Mouse (Mus musculus) left cerebral cortex, adult 9 months (tissue): Measurements from ENCODE around the gene Chn2.

Experiments used
- DNase-seq, 2 experiments: peaks; one replicate each; pipeline ENCODE4 v3.0.0; 2022; ENCODE audit warnings: low spot score in 2 of 2

Gene Chn2

DNA sequence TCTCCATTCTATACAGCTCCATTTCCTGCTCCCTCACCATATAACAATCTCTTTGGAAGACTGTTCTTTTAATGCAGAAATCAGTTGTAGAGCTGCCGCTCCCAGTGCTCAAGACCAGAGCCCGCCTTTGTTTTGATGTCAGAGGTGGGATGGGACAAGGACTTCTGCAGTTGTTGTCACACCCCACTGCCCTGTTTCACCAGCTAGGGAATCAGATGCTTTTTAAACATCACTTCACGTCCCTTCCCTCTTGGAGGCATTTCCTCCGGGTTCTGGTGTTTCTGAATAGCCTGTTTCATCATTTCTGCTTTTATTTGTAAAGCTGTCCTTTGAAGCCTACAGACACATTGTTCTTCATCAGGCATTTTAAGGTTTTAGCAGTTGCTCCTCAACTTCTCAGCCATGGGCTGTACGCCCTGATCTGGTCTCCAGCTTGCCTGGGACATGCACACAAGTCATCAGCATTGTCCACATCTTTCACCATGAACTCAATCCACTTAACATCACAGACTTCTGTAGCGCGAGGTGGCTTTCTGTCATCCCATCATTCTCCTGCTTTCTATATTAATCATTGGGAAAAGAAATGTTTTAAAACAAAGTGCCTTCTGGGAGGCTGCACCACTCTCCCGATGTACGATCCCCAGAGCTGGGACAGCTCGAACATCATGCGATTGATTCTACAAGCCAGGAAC is 160.8 kb downstream of the Chn2 start:
- DNase-seq, result no peak

DNA sequence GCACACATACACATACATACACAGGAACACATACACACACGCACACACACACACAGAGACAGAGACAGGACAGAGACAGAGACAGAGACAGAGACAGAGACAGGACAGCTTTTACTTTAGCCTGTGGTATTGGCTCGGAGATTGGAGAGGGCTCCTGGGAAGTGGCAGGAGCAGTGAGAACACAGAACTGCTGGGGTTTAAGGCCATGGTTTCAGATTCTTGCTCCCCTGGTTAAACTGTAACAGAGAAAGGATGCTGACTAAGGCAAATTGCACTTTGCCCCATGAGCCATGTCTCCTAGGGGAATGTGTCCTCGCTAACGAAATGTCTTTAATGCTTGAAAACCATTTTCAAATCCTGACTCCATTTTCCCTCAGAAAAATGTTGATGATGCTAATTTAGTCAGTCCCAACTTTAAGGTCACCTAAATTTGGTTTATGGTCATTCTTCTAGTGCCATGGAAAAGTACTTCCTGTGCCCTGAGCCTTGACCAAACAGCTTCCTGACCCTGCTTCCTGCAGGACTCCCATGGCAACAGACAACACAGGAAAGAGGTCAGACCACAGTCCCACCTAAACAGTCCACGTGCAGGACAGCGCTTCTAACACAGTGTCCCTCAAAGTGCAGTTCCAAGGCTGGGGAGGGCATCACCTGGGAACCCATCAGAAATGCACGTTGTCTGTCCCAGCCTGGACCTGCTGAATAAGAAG is 163.1 kb downstream of the Chn2 start:
- no peak for DNase-seq

DNA sequence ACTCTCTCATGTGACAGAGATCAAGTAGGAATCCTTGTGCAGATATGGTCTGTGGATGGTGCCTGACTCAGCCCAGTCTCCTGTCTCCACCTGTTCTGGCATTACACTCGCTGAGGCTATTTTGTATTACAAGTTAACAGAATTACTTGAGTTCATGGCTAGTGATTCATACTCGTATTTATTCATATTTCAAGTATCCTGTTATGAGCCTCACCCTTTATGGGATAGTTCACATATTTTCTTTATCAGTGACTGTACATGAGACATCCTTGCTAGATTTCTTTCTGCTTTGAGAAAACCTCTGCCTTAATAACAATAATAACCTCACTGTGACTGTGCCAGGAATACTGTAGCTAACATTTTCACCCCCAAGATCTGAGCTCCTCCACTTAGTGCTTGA is 164.0 kb downstream of the Chn2 start:
- no peak for DNase-seq

DNA sequence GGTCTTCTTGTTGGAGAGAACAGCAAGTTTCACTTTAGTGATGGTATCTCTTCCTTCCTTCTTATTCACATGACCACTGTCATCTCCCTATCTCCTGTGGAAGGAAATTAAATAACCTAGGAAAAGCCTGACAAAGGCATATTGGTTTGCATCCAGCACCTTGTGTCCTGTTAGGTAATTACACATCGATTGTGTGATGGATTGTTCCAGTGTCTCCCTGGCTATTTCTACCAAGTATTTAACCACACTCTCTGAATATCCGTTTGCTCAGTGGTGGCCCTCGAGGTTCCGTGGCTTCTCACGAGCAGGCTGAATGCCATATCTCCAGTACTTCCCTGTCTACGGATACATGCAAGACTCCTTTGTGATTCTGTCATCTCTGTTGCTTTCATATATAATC is 164.6 kb downstream of the Chn2 start:
- DNase-seq, result no peak

DNA sequence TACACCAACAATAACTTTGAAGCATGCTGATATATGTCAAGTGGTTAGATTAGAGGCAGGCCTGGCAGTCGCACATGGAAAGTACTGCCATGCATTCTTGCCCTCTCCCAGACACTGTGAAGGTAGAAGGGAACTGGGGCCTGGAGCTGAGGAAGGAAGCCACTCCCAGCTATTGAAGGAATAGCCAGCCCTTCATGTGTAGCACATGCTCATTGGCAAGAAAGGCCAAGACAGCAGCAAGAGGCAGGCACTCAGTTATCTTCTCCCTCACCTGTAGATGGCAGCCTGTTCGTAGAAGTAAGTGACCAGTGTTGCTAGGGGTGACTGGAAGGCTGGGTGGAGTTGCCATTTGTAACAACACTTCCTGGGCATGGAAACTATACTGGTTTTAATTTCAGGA is 165.6 kb downstream of the Chn2 start:
- no peak for DNase-seq

DNA sequence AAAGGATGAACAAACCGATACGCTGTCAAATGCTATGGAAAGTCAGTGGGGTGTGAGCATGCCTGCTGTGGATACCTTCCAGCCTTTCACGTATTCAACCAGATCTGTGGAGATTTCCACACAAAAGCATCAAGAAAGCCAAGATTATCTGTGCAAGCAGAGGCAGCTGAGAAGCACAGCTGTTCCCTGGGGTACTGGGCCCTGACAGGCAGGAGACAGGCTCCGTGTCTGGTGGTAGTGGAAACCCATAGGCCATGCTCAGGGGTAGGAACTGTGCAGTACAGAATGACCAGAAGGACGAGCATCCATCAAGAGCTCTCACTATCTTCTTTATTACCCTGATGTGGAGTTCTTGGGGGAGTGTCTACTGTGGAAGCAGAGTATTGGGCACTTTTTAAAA is 166.1 kb downstream of the Chn2 start:
- DNase-seq, result no peak

DNA sequence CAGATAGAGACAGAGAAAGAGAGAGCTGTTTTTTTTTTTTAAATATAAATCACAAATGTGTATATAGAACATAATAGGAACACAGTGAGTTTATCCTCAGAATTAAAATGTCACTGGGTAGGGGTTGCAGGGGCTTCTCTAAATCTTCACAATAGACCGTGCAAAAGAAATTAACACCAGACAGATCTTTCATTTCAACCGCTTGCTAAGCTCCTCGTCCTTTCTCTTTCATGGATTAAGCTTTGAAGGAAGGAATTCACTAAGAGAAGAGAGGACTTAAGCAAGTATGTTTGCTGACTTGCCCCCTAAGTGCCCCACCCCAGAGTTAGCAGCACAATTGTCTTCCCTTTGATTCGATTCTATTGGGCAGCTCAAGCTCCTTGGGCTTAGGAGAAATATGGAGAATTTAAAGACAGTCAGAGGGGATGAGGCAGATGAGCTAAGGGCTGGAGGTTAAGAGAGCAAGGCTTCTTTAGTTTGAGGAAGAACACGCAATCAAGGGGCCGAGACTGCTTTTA is 166.9 kb downstream of the Chn2 start:
- no peak for DNase-seq

DNA sequence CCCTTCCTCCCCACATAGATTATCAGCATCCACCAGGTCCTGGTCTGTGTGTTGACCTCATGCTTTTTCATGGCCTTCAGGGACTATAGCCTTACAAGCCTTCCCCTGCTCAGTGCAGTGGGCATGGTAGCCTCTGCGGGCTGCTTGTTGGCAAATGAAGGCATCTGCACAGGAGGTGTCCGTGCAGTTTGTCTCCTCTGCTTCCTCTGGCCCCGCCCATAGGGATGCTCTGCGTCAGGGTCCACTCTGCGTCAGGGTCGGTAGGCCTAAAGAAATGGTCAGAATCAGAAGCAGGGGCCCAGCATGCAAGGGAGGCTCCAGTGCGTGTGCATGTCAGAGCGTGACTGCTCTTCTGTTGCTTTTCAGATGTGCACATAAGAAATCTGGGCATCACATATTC is 169.4 kb downstream of the Chn2 start:
- DNase-seq, result no peak

DNA sequence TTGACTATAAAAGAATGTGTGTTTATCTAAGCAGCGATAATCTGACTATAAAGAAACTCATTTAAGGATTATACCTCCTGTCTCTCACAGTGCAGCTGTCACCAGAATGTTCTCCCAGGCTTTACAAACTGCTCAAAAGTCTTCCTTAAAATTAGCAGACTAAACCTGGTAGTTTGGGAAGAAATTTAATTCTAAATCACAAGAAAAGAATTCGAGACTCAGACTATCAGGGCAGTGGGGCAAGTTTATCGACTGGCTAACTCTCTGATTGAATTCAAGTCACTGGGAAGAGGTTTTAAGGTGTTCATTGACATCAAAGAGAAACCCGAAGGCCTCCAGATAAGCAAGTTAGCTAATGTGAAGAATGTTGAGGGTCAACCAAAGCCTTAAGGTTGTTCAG is 171.6 kb downstream of the Chn2 start:
- DNase-seq, result no peak

DNA sequence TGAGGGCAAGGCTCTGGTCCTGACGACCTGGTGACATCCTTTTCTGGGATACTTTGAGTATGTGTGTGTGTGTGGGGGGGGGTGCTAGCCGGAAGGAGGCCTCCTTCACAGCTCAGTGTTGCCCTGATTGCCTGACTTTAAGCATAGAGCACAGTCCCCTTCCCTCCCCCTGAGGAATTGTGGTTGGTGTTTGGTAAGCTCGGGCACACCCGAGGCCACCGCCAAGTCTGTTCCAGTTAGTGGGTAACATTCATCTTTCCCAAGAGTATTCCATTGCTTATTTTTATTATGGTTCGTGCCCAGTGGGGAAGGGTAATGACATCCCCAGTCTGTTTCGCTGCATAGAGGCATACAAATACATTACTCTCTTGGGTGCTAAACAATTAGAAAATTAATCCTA is 172.6 kb downstream of the Chn2 start:
- no peak for DNase-seq

DNA sequence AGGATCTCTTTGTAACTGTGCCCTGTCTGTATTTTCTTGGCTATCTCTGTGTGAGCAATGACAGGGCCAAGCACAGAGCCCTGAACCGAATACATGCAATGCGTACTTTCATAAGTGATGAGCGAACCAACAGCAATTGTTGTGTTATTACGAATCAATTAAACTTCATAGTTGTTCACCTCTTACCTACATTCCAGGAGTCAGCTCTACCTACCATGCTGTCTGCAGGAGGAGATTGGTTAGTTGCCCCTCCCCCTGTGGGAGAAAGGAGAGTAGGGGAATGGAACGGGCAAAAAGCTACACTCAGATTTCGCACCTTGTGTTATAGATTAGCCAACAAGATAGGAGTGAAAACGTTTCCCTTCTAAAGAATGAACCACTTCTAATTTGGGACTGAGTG is 174.4 kb downstream of the Chn2 start:
- no peak for DNase-seq

DNA sequence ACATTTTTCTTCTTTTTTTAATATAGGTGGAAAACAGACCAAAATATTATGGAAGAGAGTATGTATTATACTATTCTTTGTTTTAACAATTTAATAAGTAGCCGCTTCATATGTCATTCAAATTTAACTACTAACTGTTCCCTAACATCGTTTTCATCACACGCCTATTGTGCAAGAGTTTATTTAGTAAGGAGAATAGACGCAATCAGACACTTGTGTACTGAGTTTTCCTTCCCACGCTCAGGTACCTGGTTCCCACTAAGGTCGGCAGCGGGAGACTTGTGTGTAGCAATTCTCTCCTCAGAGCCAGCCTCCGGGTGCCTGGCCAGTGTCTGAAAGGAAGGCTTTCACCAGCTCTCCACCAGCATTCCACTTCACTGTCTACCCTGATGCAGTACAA is 176.3 kb downstream of the Chn2 start:
- DNase-seq, result no peak

DNA sequence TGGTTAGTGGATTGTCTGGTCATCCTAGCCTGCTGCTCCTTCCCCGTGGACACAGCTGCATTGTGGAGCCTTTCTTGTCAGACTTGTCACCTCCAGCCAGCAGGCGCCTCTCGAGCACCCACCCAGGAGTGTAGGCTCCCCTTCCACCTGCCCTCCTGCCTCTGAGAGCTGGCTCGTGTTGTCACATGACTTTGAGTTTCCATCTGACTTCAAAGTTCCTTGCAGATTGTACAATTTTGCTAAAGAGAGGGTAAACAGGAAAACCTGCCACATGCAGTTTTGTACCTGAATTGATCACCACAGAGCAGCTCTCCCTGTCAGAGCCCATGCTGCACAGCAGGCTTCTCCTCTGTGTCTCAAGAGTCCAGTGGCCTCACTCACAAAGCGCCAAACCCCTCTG is 177.2 kb downstream of the Chn2 start:
- no peak for DNase-seq

DNA sequence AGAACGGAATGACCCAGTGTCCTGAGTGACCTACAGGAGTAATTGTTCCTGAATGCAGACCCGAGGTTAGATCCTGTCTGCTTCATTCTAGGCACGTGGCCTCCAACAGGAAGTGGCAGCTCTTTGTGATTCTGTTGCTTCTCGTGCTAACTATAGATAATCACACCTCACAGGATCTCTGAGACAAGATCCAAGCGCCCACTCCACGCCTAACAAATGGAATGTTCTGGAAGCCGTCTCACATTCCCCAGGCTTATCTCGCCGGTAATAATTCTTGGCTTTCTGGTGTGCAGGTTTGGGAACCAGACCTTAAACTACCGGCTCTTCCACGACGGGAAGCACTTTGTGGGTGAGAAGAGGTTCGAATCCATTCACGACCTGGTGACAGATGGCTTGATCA is 180.8 kb downstream of the Chn2 start:
- peak in 1 of 2 experiments; percentile 22 for DNase-seq

DNA sequence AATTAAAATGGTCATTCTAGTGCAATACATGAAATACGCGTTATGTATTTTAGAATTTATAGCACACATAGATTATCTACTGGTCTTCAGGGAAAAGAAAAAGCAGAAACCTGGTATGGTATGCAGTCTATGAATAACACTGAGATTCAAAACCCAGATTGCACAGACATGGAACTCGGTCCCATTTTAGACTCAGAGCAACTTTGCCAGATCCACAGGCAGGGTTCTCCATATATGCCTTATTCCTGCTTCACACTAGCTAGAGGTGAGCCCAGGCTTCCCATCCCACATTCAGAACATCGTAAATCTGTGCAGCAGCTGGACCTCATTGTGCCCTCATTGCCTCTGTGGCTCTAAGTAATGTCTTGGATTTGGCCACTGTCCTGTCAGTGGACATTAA is 184.2 kb downstream of the Chn2 start:
- DNase-seq, result no peak

DNA sequence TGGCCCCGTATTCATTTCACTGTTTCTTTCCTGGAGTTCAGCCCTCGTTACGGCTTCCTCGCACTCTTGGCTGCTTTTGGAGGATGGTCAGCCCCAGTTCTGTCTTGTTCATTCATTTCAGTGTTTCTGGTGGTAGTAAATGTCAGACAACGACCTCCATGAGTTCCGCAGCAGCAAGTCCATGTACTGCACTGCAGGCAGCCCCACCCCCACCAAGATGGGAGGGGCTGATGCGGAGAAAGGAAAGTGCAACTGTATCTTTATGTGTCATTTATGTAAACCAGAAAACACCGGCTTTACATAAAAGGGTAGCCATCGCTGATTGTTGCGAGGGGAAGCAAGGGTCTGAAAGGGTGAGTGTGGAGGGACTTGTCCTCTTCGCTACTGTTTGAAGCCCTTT is 185.0 kb downstream of the Chn2 start:
- no peak for DNase-seq

DNA sequence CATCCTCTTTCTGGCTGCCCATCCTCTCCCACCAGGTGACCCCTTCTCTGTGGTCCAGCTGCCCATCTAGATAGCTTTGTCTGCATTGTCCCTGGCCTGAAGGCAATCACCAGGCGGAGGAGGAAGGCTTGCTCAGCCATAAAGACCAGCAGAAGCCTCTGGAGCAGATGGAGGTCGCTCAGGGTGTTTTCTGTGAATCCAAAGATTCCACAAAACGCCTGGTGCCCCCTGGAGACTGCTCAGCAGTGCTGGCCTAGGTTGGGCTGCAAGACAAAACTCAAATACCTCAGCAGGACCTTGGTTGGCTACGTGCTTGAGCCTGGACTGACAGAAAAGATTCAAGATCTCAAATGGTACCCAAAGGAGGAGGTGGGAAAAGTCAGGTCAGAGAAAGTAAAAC is 186.0 kb downstream of the Chn2 start:
- no peak for DNase-seq

DNA sequence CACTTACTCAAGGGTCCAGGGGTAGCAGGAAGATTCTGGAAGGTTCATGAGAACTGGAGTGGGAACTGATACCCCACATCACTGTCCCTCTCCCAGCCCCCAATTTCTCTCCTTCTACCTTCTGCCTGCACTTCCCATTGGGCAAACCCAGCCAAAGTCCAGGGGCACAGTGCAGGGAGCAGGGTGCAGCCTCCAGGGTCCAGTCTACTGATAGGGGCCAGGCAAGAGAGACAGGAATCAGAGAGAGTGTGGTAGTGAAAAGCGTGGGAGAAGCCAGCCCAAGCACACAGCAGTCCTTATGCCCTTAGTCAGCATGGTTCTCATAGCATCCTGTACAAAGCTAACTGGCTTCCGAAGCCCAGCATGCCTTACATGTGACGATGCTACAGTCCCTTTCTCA is 187.7 kb downstream of the Chn2 start:
- no peak for DNase-seq

DNA sequence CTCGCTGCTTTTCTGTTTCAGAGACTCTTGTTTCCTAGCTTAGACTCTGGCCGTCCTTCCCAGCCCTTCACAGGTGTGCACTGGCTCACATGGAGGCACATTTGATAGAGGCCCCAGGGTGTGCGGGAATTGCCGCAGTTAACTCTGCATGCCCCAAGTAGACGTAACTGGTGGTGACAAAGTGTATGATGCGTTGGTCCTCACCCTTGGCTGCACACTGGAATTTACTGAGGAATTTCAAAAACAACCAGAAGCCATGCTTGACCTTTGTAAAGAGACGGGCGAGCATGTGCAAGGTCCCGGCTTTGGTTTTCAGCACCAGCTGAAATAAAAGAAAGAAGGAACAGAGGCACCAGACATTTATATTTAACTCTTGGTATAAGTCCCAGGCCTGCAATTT is 189.1 kb downstream of the Chn2 start:
- DNase-seq, result no peak

DNA sequence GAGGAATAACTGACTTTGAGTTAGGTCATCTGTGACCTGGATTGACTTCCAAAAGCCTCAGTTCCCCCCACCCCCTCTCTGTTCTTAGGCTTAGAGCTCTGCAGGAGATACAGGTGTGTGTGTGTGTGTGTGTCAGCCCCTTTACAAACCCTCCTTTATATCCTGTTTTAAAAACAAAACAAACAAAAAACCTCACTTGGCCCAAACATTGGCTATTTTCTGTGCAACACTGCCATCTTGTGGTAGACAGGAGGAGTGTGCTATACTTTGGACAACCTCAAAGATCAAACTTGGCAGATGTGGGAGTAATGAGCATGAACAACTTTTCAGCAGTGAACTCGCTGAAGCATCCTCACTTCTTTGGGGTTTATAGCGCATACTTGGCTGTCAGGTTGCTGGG is 189.5 kb downstream of the Chn2 start:
- peak in 1 of 2 experiments; percentile 42 for DNase-seq

DNA sequence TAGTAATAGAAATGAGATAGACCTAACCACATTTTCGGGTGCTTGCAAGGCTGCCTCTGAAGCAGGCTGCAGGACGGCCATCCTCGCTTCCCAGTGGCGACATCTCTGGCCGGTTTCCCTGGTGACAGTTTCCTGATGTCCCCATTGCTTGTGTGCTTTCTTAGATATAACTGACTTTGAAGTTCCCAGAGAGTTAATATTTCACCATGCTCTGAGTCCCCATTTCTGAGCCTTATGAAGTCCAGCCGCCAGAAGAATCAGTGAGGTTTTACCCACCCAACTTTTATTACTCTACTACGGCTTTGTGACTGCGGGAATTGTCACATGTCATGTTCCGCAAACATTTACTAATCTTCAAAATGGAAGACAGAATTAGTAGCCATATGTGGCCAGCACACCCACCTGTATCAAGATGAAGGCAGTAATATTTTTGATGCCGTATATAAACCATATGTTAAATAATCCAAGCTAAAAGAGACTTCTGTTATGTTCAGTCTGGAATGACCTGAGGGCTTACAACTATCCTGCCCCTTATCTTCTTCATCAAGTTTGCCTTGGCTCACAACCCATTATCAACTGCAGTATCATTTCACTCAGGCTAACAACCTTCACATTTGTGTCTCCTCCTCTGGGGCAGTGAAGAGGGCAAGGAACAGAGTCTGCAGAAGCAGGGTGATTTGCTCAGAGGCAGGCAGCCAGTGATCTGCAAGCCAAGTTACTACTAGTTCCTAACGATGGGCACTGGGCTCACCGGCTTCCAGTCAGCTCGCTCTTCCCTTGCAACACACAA is 192.6 kb downstream of the Chn2 start:
- no peak for DNase-seq

DNA sequence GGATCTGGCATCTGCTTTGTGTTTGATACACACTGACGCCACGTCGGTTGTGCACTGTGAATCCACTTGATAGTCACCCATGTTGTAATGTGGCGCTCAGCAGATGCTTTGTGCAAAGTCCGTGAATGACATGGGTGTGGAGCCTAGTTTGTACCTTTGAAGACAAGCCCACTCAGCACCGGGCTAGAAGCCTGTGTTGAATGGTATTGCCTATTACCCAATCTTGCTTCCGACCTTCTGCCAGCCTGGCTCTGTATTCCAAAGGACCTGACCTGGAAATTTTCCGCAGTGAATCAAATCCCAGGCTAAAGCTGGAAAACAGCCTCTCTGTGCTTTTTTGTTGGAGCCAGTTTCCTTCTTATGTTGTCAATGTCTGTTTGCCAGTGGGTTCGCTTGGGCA is 197.1 kb downstream of the Chn2 start:
- no peak for DNase-seq

DNA sequence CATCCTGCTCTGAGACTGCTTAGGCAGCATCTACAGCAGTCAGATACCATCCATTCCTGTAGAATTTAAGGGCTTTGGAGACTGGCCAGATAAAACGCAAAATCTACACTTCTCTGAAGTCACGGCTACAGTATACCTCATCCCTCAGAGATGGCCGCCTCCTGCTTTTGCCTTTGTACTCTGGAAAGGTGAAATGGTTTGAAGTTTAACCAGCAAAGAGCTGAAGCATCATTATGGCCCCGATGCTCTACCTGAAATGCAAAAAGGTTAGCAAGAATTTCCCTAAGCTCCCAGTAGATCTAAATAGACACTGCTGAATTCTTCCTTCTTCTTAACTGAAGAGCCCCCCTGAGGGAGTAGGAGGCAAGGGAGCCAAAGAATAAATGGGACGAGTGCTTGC is 202.4 kb downstream of the Chn2 start:
- DNase-seq, result no peak
